Mouse (Mus musculus) layer of hippocampus, adult 6 months (tissue): ENCODE results near the gene Tm9sf1. TPM values are rescaled to one million over a fixed set of nuclear protein-coding genes. Genes with fewer than 3 reads are reported as not detected.

Experiments used
- long read RNA-seq, 2 experiments: library from polyadenylated mRNA; unstranded; transcript quantifications; one replicate each; pipeline ENCODE4 v2.0.0; 2019 to 2020
- polyA plus RNA-seq: library from polyadenylated mRNA; unstranded; fragments of <200 nt; fragmentation: Nextera tagmentation; gene quantifications from 2 replicates; pipeline ENCODE4 v1.2.3, GENCODE M21; 2021

Gene Tm9sf1
- 32.7 and 36.4 TPM in 2 replicates for polyA plus RNA-seq
- long read RNA-seq, experiment 1, transcript Tm9sf1-205 (6 exons, 2,517 nt): minor isoform, 6 of 64 reads
- long read RNA-seq, experiment 1, transcript Tm9sf1-201 (5 exons, 2,382 nt): major isoform, 32 of 64 reads
- long read RNA-seq, experiment 1, transcript Tm9sf1-202 (6 exons, 2,164 nt): minor isoform, 9 of 64 reads
- long read RNA-seq, experiment 1, partial matches to known transcripts: 5 of 64 reads
- long read RNA-seq, experiment 1, other reads (novel, unspliced or antisense): 12 of 64 reads
- long read RNA-seq, experiment 2, transcript Tm9sf1-205 (6 exons, 2,517 nt): minor isoform, 15 of 155 reads
- long read RNA-seq, experiment 2, transcript Tm9sf1-202 (6 exons, 2,164 nt): minor isoform, 19 of 155 reads
- long read RNA-seq, experiment 2, transcript Tm9sf1-201 (5 exons, 2,382 nt): major isoform, 94 of 155 reads
- long read RNA-seq, experiment 2, partial matches to known transcripts: 5 of 155 reads
- long read RNA-seq, experiment 2, other reads (novel, unspliced or antisense): 19 of 155 reads

GRCm38 (mm10) chr14:55643060-55643907 lies at the start of gene Tm9sf1:
Gene Tm9sf1 (minus strand): TSS chr14:55643806.

GRCm38 (mm10) chr14:55681160-55682117 lies 37.8 kb upstream of the Tm9sf1 start, which contains the start of gene Tinf2:
Gene Tinf2 (minus strand): TSS chr14:55681820.

DNA sequence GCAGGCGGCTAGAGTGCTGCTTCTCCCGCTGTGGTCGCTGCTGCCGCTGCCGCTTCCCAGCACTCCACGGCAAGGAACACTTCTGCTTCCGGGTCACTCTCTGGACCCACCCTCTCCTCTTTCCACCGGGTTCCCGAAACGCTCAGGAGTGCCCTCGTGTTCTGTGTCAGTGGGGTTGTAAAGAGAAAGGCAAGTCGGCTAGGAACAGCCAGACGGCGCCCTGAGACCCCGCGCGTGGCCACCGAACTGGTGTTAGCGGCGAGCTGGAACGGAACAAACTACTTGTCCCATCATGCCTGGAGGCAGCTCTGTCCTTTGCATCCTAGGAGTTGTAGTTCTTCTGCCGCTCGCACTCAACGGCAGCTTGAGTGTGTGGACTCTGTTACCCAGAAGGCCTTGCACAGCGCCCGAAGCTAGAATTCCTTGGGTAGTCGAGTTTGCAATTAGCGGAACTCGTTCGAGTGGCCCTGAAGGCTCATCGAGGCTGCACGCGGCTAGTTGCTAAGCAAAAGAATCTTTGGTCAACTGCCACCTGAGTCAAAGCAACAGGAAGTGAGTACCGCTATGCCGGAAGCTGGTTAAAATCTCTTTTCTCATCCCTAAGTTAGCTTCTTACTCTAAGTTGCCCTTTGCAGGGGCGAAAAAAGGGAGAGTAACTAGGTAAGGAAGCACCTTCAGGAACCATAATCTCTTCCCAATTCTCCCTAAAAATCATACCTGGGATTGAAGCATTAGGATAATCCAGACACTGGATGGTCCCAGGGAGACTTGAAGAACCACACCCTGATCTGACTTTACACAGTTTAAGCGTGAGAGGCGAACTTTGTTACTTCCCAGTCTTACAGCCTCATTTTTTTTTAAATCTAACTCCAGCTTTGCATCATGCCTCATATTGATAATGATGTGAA lies 28.5 kb upstream of the Tm9sf1 start, which contains the start of the genes Gmpr2 and Nedd8:
Gene Gmpr2, plus strand, starts transcription at position 109 of the 908 bp plus-strand sequence.
Gene Nedd8, minus strand, starts transcription at position 292 of the 908 bp plus-strand sequence.

DNA sequence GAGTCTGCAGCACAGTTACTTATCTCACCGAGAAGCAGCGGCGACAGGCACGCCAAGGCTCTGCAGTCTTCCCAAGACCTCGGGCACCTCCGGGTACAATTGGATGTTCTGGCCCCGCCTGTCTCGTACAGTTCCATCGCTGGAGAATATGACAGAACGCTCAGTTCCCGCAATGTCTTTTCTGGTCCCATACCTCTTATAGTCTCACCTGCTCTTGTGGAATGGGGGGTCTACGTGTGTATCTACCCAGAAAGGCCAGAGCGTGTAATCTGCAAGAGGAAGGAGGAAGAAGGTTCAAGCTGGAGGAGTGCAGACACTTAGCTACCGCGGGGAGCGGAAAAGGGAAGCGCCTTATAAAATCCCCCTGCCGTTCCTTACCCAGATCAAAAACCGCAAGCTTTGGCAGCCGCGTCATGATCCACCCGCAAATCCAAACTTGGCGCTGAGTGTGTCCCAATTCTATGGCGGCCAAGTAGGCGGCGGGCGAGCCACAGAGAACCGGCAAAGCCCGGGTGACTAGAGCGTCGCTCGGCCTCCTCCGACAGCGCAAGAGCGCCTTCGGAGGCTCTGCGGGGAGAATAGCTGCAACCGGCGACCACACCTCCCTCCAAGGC lies 16.5 kb upstream of the Tm9sf1 start, which contains the start of gene Mdp1:
Gene Mdp1, minus strand, starts transcription at position 549 of the 614 bp plus-strand sequence.

GRCm38 (mm10) chr14:55649884-55650283 lies 6.3 kb upstream of the Tm9sf1 start, which contains the start of gene Tssk4:
Gene Tssk4 (plus strand): TSS chr14:55650184.

DNA sequence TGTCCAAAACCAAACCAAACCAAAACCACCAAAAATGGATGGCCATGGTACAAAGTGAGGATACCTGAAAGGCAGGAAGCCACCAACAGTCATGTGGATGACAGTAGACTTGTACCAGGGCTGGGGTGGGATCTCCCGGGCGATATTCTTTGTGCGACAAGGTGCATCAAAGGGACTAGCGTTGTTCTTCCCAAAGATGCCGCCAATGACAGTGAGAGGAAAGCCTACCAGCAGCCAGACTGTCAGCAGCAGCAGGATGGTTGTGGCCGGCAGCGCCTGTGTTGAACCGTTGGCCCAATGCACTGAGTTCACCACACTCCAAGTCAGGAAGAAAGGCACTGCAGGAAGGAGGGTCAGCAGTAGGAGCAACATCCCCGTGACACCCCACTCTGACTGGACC lies 5.8 kb downstream of the Tm9sf1 start, which contains the start of gene Gm49378:
Gene Gm49378, minus strand, starts transcription at position 101 of the 400 bp plus-strand sequence.

GRCm38 (mm10) chr14:55635523-55636007 lies 8.0 kb downstream of the Tm9sf1 start, which contains the start of gene Ipo4:
Gene Ipo4 (minus strand): TSS chr14:55635957.

GRCm38 (mm10) chr14:55617822-55618221 lies 25.8 kb downstream of the Tm9sf1 start, which contains the start of gene Rec8:
Gene Rec8 (plus strand): TSS chr14:55618037.

GRCm38 (mm10) chr14:55603271-55603632 lies 40.4 kb downstream of the Tm9sf1 start, which contains the start of gene Irf9:
Gene Irf9 (plus strand): TSS chr14:55603571.

GRCm38 (mm10) chr14:55591331-55591891 lies 52.2 kb downstream of the Tm9sf1 start, which contains the start of gene Rnf31:
Gene Rnf31 (plus strand): TSS chr14:55591708.

GRCm38 (mm10) chr14:55590748-55591330 lies 52.8 kb downstream of the Tm9sf1 start, which contains the start of gene Psme2:
Gene Psme2 (minus strand): TSS chr14:55591113.

Other genes with a start within 250 kb of the Tm9sf1 start
- gene Dhrs4, start 165.0 kb downstream of the Tm9sf1 start, polyA plus RNA-seq: 22.5 and 23.0 TPM in 2 replicates
- 1.8 and 2.9 TPM in 2 replicates for gene Carmil3, start 153.2 kb downstream of the Tm9sf1 start, polyA plus RNA-seq
- 661 and 751 TPM in 2 replicates for gene Cpne6, start 133.4 kb downstream of the Tm9sf1 start, polyA plus RNA-seq
- 0.13 TPM in 1 of 2 replicates, not detected in the other for gene Nrl, start 118.8 kb downstream of the Tm9sf1 start, polyA plus RNA-seq
- gene Pck2, start 103.5 kb downstream of the Tm9sf1 start, polyA plus RNA-seq: 28.8 and 36.0 TPM in 2 replicates
- 70.4 and 77.7 TPM in 2 replicates for gene Dcaf11, start 83.8 kb downstream of the Tm9sf1 start, polyA plus RNA-seq
- gene A730061H03Rik, start 83.4 kb downstream of the Tm9sf1 start, polyA plus RNA-seq: not detected in 2 replicates
- gene Fitm1, start 68.2 kb downstream of the Tm9sf1 start, polyA plus RNA-seq: not detected in 2 replicates
- gene Psme1, start 65.7 kb downstream of the Tm9sf1 start, polyA plus RNA-seq: 54.2 and 58.9 TPM in 2 replicates
- 151 and 161 TPM in 2 replicates for gene Emc9, start 58.5 kb downstream of the Tm9sf1 start, polyA plus RNA-seq
- gene Psme2, start 52.7 kb downstream of the Tm9sf1 start, polyA plus RNA-seq: 115 TPM in 2 replicates
- 6.5 and 11.3 TPM in 2 replicates for gene Rnf31, start 52.1 kb downstream of the Tm9sf1 start, polyA plus RNA-seq
- gene Irf9, start 40.2 kb downstream of the Tm9sf1 start, polyA plus RNA-seq: 4.6 and 5.9 TPM in 2 replicates
- 0.78 and 0.95 TPM in 2 replicates for gene Rec8, start 25.8 kb downstream of the Tm9sf1 start, polyA plus RNA-seq
- 48.5 and 50.1 TPM in 2 replicates for gene Ipo4, start 7.8 kb downstream of the Tm9sf1 start, polyA plus RNA-seq
- gene Gm49378, start 5.9 kb downstream of the Tm9sf1 start, polyA plus RNA-seq: 0.14 and 0.48 TPM in 2 replicates
- 0.11 and 0.29 TPM in 2 replicates for gene Tssk4, start 6.4 kb upstream of the Tm9sf1 start, polyA plus RNA-seq
- gene Mdp1, start 16.7 kb upstream of the Tm9sf1 start, polyA plus RNA-seq: 62.3 and 63.2 TPM in 2 replicates
- gene Gmpr2, start 28.1 kb upstream of the Tm9sf1 start, polyA plus RNA-seq: 24.9 and 27.8 TPM in 2 replicates
- gene Nedd8, start 28.3 kb upstream of the Tm9sf1 start, polyA plus RNA-seq: 665 and 692 TPM in 2 replicates
- gene Tinf2, start 38.0 kb upstream of the Tm9sf1 start, polyA plus RNA-seq: 8.2 and 9.7 TPM in 2 replicates
- gene Tgm1, start 70.1 kb upstream of the Tm9sf1 start, polyA plus RNA-seq: 0.08 TPM in 1 of 2 replicates, not detected in the other
- gene Rabggta, start 78.5 kb upstream of the Tm9sf1 start, polyA plus RNA-seq: 31.9 and 38.2 TPM in 2 replicates
- 123 and 128 TPM in 2 replicates for gene Dhrs1, start 101.9 kb upstream of the Tm9sf1 start, polyA plus RNA-seq
- gene Nop9, start 101.9 kb upstream of the Tm9sf1 start, polyA plus RNA-seq: 8.1 and 8.5 TPM in 2 replicates
- gene Cideb, start 114.7 kb upstream of the Tm9sf1 start, polyA plus RNA-seq: 3.9 and 5.8 TPM in 2 replicates
- gene Ltb4r2, start 117.6 kb upstream of the Tm9sf1 start, polyA plus RNA-seq: 0.16 and 0.54 TPM in 2 replicates
- 0.26 TPM in 1 of 2 replicates, not detected in the other for gene Ltb4r1, start 122.2 kb upstream of the Tm9sf1 start, polyA plus RNA-seq
- gene Adcy4, start 140.3 kb upstream of the Tm9sf1 start, polyA plus RNA-seq: 1.4 TPM in 2 replicates
- gene Ripk3, start 145.1 kb upstream of the Tm9sf1 start, polyA plus RNA-seq: 0.45 and 0.55 TPM in 2 replicates
- 0.25 TPM in 1 of 2 replicates, not detected in the other for gene Nfatc4, start 179.3 kb upstream of the Tm9sf1 start, polyA plus RNA-seq
- gene Nynrin, start 210.2 kb upstream of the Tm9sf1 start, polyA plus RNA-seq: 0.49 and 0.88 TPM in 2 replicates
- 0.06 and 0.09 TPM in 2 replicates for gene Cbln3, start 240.6 kb upstream of the Tm9sf1 start, polyA plus RNA-seq
- 2.3 and 2.4 TPM in 2 replicates for gene Khnyn, start 241.1 kb upstream of the Tm9sf1 start, polyA plus RNA-seq